Mouse (Mus musculus): ENCODE data around the gene Plek2.
"Not testable (repeated sequence)": the region's sequence is repeated elsewhere in the genome, so short reads cannot be mapped to it uniquely, and the experiment has no call there.

The Plek2 gene

GRCm38 (mm10) chr12:78906707-78907162 is at the start of gene Plek2:
Gene Plek2 (minus strand): TSS chr12:78906964.
- peak; percentile 62 for DNase-seq

- DNase-seq: no peak
Measured at GRCm38 (mm10) chr12:78956405-78956804, 49.6 kb upstream of the Plek2 start.

- peak; percentile 86 for DNase-seq
Measured at GRCm38 (mm10) chr12:78952484-78952883, 45.7 kb upstream of the Plek2 start.

GRCm38 (mm10) chr12:78952053-78952452 is 45.3 kb upstream of the Plek2 start:
- DNase-seq: peak; percentile 72

GRCm38 (mm10) chr12:78947661-78948060 is 40.9 kb upstream of the Plek2 start:
- no peak for DNase-seq

- DNase-seq: no peak
Measured at GRCm38 (mm10) chr12:78947161-78947560, 40.4 kb upstream of the Plek2 start.

- no peak for DNase-seq
Measured at GRCm38 (mm10) chr12:78942931-78943330, 36.2 kb upstream of the Plek2 start.

GRCm38 (mm10) chr12:78940081-78940480 is 33.3 kb upstream of the Plek2 start:
- DNase-seq: no peak

- DNase-seq: no peak
Measured at GRCm38 (mm10) chr12:78939393-78940037, 32.8 kb upstream of the Plek2 start.

- DNase-seq: no peak
Measured at GRCm38 (mm10) chr12:78936494-78936893, 29.7 kb upstream of the Plek2 start.

- no peak for DNase-seq
Measured at GRCm38 (mm10) chr12:78929900-78930299, 23.1 kb upstream of the Plek2 start.

GRCm38 (mm10) chr12:78927287-78927686 is 20.5 kb upstream of the Plek2 start:
- no peak for DNase-seq

GRCm38 (mm10) chr12:78923539-78924189 is 16.9 kb upstream of the Plek2 start:
- no peak for DNase-seq

- not testable (repeated sequence) for DNase-seq
Measured at GRCm38 (mm10) chr12:78922977-78923376, 16.2 kb upstream of the Plek2 start.

GRCm38 (mm10) chr12:78922058-78922457 is 15.3 kb upstream of the Plek2 start:
- DNase-seq: no peak

- DNase-seq: no peak
Measured at GRCm38 (mm10) chr12:78921421-78921820, 14.7 kb upstream of the Plek2 start.

- peak; percentile 77 for DNase-seq
Measured at GRCm38 (mm10) chr12:78919079-78919712, 12.4 kb upstream of the Plek2 start.

- peak; percentile 92 for DNase-seq
Measured at GRCm38 (mm10) chr12:78918227-78919078, 11.7 kb upstream of the Plek2 start.

- no peak for DNase-seq
Measured at GRCm38 (mm10) chr12:78916278-78916677, 9.5 kb upstream of the Plek2 start.

- no peak for DNase-seq
Measured at GRCm38 (mm10) chr12:78915561-78915960, 8.8 kb upstream of the Plek2 start.

- DNase-seq: no peak
Measured at GRCm38 (mm10) chr12:78914458-78914857, 7.7 kb upstream of the Plek2 start.

GRCm38 (mm10) chr12:78911707-78912417 is 5.1 kb upstream of the Plek2 start:
- no peak for DNase-seq
